16 mouse cellular contexts compared by ENCODE assay signal in the genomic region with DNA sequence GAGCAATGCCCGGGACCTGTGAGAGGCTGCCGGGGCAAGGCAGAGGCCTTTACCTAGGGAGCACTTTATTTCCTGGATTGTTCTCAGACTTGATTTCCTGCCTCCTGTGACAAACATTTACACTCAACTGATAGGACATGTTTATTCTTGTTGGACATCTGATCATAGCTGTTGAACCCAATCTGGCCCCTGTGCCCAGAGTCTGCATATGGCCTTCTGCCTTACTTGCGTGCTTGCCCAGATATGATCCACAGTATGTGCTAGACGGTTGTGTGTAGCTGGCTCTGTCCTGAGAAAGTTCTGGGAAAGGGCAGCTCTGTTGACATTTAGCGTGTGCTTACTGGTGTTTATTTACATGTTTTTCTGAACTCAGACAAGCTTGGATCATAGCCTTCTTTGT.
DNase-seq lines count a peak whose midpoint lies in the region; ATAC-seq and TF ChIP-seq lines count a peak whose summit lies in the region.
"Had no signal": no experiment of that assay in that cellular context is flagged by ENCODE, and none has a peak within 500 bp of the region (broad histone marks: within the 10 kb centered on the region; RNA-seq: fewer than 3 reads in every experiment).

No protein-coding gene starts in this region.

- no peak for ATAC-seq in heart, embryonic 13.5 days (ENCODE audit: extremely low read depth, insufficient number of reproducible peaks, low FRiP score, low TSS enrichment)
- ATAC-seq in lung, embryonic 16.5 days (ENCODE audit: low read depth): no peak
- ATAC-seq in forebrain, embryonic 16.5 days: no peak
- ATAC-seq in neural tube, embryonic 14.5 days (ENCODE audit: low read depth): no peak

- no peak for TF ChIP-seq EP300 in heart, adult 2 months (IDR thresholded peaks at IDR 0.05; ENCODE audit: insufficient read depth, low read depth, low read length)

- H3K9me3 ChIP-seq in heart, embryonic 13.5 days: peaks cover 3% of the 10 kb centered on the region; the same call in 1 of the 2 replicates
- H3K9me3 ChIP-seq in lung, embryonic 16.5 days (ENCODE audit: control insufficient read depth, low read length): no peaks in the 10 kb centered on the region
- H3K9me3 ChIP-seq in forebrain, embryonic 16.5 days (ENCODE audit: control insufficient read depth, low read length): no peaks in the 10 kb centered on the region
- no peaks in the 10 kb centered on the region for H3K9me3 ChIP-seq in neural tube, embryonic 14.5 days (ENCODE audit: control insufficient read depth, low read length)
- H3K9me3 ChIP-seq: limb, embryonic 15.5 days had no signal

- intact Hi-C loops in heart, adult 2 months (cut with DNase I): no loop called here

- H3K27ac ChIP-seq in heart, embryonic 13.5 days (replicated peaks): peak overlapping the region; percentile 92
- H3K27ac ChIP-seq in heart, adult 2 months: no peak overlapping the region
- H3K27ac ChIP-seq in lung, embryonic 16.5 days (ENCODE audit: low read length): peak overlapping the region; percentile 84; the same call in 1 of the 2 replicates
- peak overlapping the region; percentile 68 for H3K27ac ChIP-seq in forebrain, embryonic 16.5 days (ENCODE audit: low read length)
- peak overlapping the region; percentile 84 for H3K27ac ChIP-seq in neural tube, embryonic 14.5 days (ENCODE audit: low read depth, low read length)
- H3K27ac ChIP-seq: left cerebral cortex, adult 2 months; macrophage had no signal

- 77% methylated on average over 5 of the region's 5 CpGs for WGBS in heart, embryonic 13.5 days
- WGBS in heart, adult 2 months: 86% methylated on average over 5 of the region's 5 CpGs
- WGBS in lung, embryonic 16.5 days: 67% methylated on average over 5 of the region's 5 CpGs
- WGBS in forebrain, embryonic 16.5 days: 78% methylated on average over 5 of the region's 5 CpGs
- 90% methylated on average over 5 of the region's 5 CpGs for WGBS in neural tube, embryonic 14.5 days

- no peak overlapping the region for H3K4me2 ChIP-seq in heart, embryonic 13.5 days
- H3K4me2 ChIP-seq in lung, embryonic 16.5 days (ENCODE audit: low read depth, low read length): no peak overlapping the region
- H3K4me2 ChIP-seq in forebrain, embryonic 16.5 days (ENCODE audit: low read length): no peak overlapping the region
- no peak overlapping the region for H3K4me2 ChIP-seq in neural tube, embryonic 14.5 days (ENCODE audit: low read depth, low read length)
- H3K4me2 ChIP-seq: limb, embryonic 15.5 days had no signal

- no peaks in the 10 kb centered on the region for H3K36me3 ChIP-seq in heart, embryonic 13.5 days
- H3K36me3 ChIP-seq in heart, adult 2 months (ENCODE audit: control insufficient read depth, insufficient read depth, low read length): no peaks in the 10 kb centered on the region
- H3K36me3 ChIP-seq in lung, embryonic 16.5 days (ENCODE audit: control insufficient read depth, insufficient read depth, low read length): no peaks in the 10 kb centered on the region
- no peaks in the 10 kb centered on the region for H3K36me3 ChIP-seq in forebrain, embryonic 16.5 days (ENCODE audit: control insufficient read depth, insufficient read depth)
- H3K36me3 ChIP-seq in neural tube, embryonic 14.5 days (ENCODE audit: control insufficient read depth, insufficient read depth, low read length): no peaks in the 10 kb centered on the region
- H3K36me3 ChIP-seq: G1E; limb, embryonic 15.5 days had no signal

- H3K4me3 ChIP-seq in heart, embryonic 13.5 days: no peak overlapping the region
- no peak overlapping the region for H3K4me3 ChIP-seq in heart, adult 2 months
- H3K4me3 ChIP-seq in lung, embryonic 16.5 days (ENCODE audit: low read length): no peak overlapping the region
- no peak overlapping the region for H3K4me3 ChIP-seq in forebrain, embryonic 16.5 days (replicated peaks; ENCODE audit: low read length)
- no peak overlapping the region for H3K4me3 ChIP-seq in neural tube, embryonic 14.5 days (ENCODE audit: low read depth, low read length)
- H3K4me3 ChIP-seq: left cerebral cortex, adult 2 months; limb, embryonic 15.5 days; myocyte had no signal

- H3K9ac ChIP-seq in heart, embryonic 13.5 days: peak overlapping the region; percentile 24; the same call in 1 of the 2 replicates
- no peak overlapping the region for H3K9ac ChIP-seq in heart, adult 2 months (ENCODE audit: low read depth, low read length)
- H3K9ac ChIP-seq in lung, embryonic 16.5 days (ENCODE audit: low read length): no peak overlapping the region
- H3K9ac ChIP-seq in forebrain, embryonic 16.5 days (replicated peaks; ENCODE audit: low read depth, low read length): no peak overlapping the region
- H3K9ac ChIP-seq in neural tube, embryonic 14.5 days (replicated peaks; ENCODE audit: low read depth, low read length): no peak overlapping the region
- H3K9ac ChIP-seq: limb, embryonic 15.5 days had no signal

- TF ChIP-seq POLR2A in heart, adult 2 months (IDR thresholded peaks at IDR 0.05; ENCODE audit: insufficient read depth, low read depth, low read length): no peak

- peaks cover 25% of the 10 kb centered on the region for H3K4me1 ChIP-seq in heart, embryonic 13.5 days
- H3K4me1 ChIP-seq in heart, adult 2 months (ENCODE audit: control insufficient read depth, insufficient read depth, low read length): peaks cover 2% of the 10 kb centered on the region; the same call in 1 of the 2 replicates
- peaks cover 12% of the 10 kb centered on the region for H3K4me1 ChIP-seq in lung, embryonic 16.5 days (replicated peaks; ENCODE audit: control insufficient read depth, insufficient read depth, low read length)
- peaks cover 19% of the 10 kb centered on the region for H3K4me1 ChIP-seq in forebrain, embryonic 16.5 days (replicated peaks; ENCODE audit: control insufficient read depth, insufficient read depth, low read length)
- H3K4me1 ChIP-seq in neural tube, embryonic 14.5 days (ENCODE audit: control insufficient read depth, insufficient read depth, low read length): peaks cover 13% of the 10 kb centered on the region

- no peak for DNase-seq in heart, adult 2 months
- no peak for DNase-seq in lung, postnatal 4 days
- DNase-seq in cerebellum, adult 8-10 months: no peak
- DNase-seq in gastrocnemius, adult 18-20 months (ENCODE audit: low spot score): no peak
- DNase-seq: heart, postnatal 10 days; kidney, adult 8-10 months; right cerebral cortex, adult 18-20 months had no signal

- no peak for TF ChIP-seq CTCF in heart, adult 2 months (IDR thresholded peaks at IDR 0.05)

- peaks cover 17% of the 10 kb centered on the region for H3K27me3 ChIP-seq in heart, embryonic 13.5 days (replicated peaks)
- H3K27me3 ChIP-seq in heart, adult 2 months (ENCODE audit: control insufficient read depth, insufficient read depth, low read length): no peaks in the 10 kb centered on the region
- H3K27me3 ChIP-seq in lung, embryonic 16.5 days (ENCODE audit: control insufficient read depth, insufficient read depth, low read depth, low read length): no peaks in the 10 kb centered on the region; the same call in 1 of the 2 replicates
- H3K27me3 ChIP-seq in forebrain, embryonic 16.5 days (replicated peaks; ENCODE audit: control insufficient read depth, insufficient read depth, low read length): no peaks in the 10 kb centered on the region
- H3K27me3 ChIP-seq in neural tube, embryonic 14.5 days (ENCODE audit: control insufficient read depth, insufficient read depth, low read length): no peaks in the 10 kb centered on the region

- no peaks in the 10 kb centered on the region for H3K79me2 ChIP-seq in heart, adult 2 months (replicated peaks; ENCODE audit: control insufficient read depth, insufficient read depth, low read length)
